Mouse (Mus musculus) lung, postnatal 0 days (tissue): ENCODE measurements at regions not wholly inside any gene's neighbourhood (a gene's known extent, or its start where the extent isn't known, plus 50 kb on each side); places are given as distances from the start of the nearest gene placed in this dataset.

Experiments
- ATAC-seq: fragments of 200-750 bp; cut with Nextera tagmentation; 2 replicates; pipeline ENCODE4 v1.8.0; 2017; ENCODE audit warnings: moderate library complexity
- DNase-seq: peaks from one replicate; pipeline ENCODE4 v3.0.0-alpha.2; 2016; ENCODE audit warnings: low spot score
- H3K27ac ChIP-seq: fragments of 300-500 bp; sonication (generic); 2 replicates; pipeline ENCODE4 v1.5.1; 2014; ENCODE audit warnings: antibody characterized with exemption, mild to moderate bottlenecking, low read length, mixed read lengths
- H3K27me3 ChIP-seq: fragments of 300-500 bp; sonication (generic); replicated peaks from 2 replicates; pipeline ENCODE4 v1.6.1; 2014; ENCODE audit warnings: low read length, mixed read lengths; ENCODE audit not compliant: insufficient read depth
- H3K36me3 ChIP-seq: fragments of 300-500 bp; sonication (generic); 2 replicates; pipeline ENCODE4 v1.6.1; 2014; ENCODE audit warnings: low read length, mixed read lengths; ENCODE audit not compliant: insufficient read depth
- H3K4me1 ChIP-seq: fragments of 300-500 bp; sonication (generic); 2 replicates; pipeline ENCODE4 v1.6.1; 2014; ENCODE audit warnings: antibody characterized with exemption, low read depth, low read length, mixed read lengths; ENCODE audit not compliant: insufficient read depth
- H3K4me2 ChIP-seq: fragments of 300-500 bp; sonication (generic); replicated peaks from 2 replicates; pipeline ENCODE4 v1.6.1; 2014; ENCODE audit warnings: low read depth, mild to moderate bottlenecking, low read length, moderate library complexity, mixed read lengths
- H3K4me3 ChIP-seq: fragments of 300-500 bp; sonication (generic); 2 replicates; pipeline ENCODE4 v1.5.1; 2014; ENCODE audit warnings: low read depth, low read length
- H3K9ac ChIP-seq: fragments of 300-500 bp; sonication (generic); replicated peaks from 2 replicates; pipeline ENCODE4 v1.6.1; 2014; ENCODE audit warnings: low read depth, mild to moderate bottlenecking
- H3K9me3 ChIP-seq: fragments of 300-500 bp; sonication (generic); 2 replicates; pipeline ENCODE4 v1.6.1; 2016; ENCODE audit warnings: low read length, mixed read lengths
- CTCF ChIP-seq: IDR thresholded peaks from 2 replicates; pipeline ENCODE4 v1.5.1; 2016; ENCODE audit warnings: antibody characterized with exemption, mild to moderate bottlenecking
- EP300 ChIP-seq: IDR thresholded peaks from 2 replicates; pipeline ENCODE4 v1.6.1; 2016; ENCODE audit warnings: antibody characterized with exemption, mild to moderate bottlenecking, control low read depth
- WGBS: fragments of 180-500 bp; shearing (Covaris S2); extraction: QIAGEN DNeasy Blood & Tissue Kit; methylation state at CpG from one replicate; pipeline ENCODE4 v1.1.7; 2014; 5-methylcytosine and 5-hydroxymethylcytosine counted together

- DNase-seq, result peak; percentile 76
These were observed 365.1 kb downstream of the Bcor start for GRCm38 (mm10) chrX:11795010-11795409.

GRCm38 (mm10) chrX:11797870-11798269, 362.3 kb downstream of the Bcor start:
- whole genome bisulfite sequencing, result 42% methylated on average over 10 of the region's 11 CpGs
- H3K27ac ChIP-seq, result no peak overlapping the region
- ATAC-seq, result peak; percentile 55; the same call in 1 of the 2 replicates

More at GRCm38 (mm10) chrX:11795010-11795409, 365.1 kb downstream of the Bcor start:
- TF ChIP-seq EP300, result no peak
- TF ChIP-seq CTCF, result no peak
- Histone ChIP-seq H3K9ac (no peak overlapping the region), H3K4me2 (no peak overlapping the region), H3K4me3 (no peak overlapping the region), H3K27ac (no peak overlapping the region), H3K27me3 (no peaks in the 10 kb centered on the region), H3K36me3 (no peaks in the 10 kb centered on the region), H3K9me3 (no peaks in the 10 kb centered on the region), H3K4me1 (no peaks in the 10 kb centered on the region)
- 49% methylated on average over 6 of the region's 6 CpGs for WGBS
- ATAC-seq, result peak; percentile 82

GRCm38 (mm10) chrX:11798326-11798725, 361.8 kb downstream of the Bcor start:
- DNase-seq (peak; percentile 55), ATAC-seq (peak; percentile 52)
- 28% methylated on average over 3 of the region's 3 CpGs for WGBS
- no peaks in the 10 kb centered on the region for H3K4me1 ChIP-seq
- no peak overlapping the region for H3K9ac ChIP-seq
- no peaks in the 10 kb centered on the region for H3K9me3 ChIP-seq
- H3K36me3 ChIP-seq, result no peaks in the 10 kb centered on the region
- no peak for TF ChIP-seq EP300
- no peak for TF ChIP-seq CTCF
- no peak overlapping the region for H3K4me2 ChIP-seq
- no peaks in the 10 kb centered on the region for H3K27me3 ChIP-seq
- no peak overlapping the region for H3K27ac ChIP-seq
- H3K4me3 ChIP-seq, result no peak overlapping the region

More at GRCm38 (mm10) chrX:11797870-11798269, 362.3 kb downstream of the Bcor start:
- Histone ChIP-seq H3K36me3 (no peaks in the 10 kb centered on the region), H3K9ac (no peak overlapping the region), H3K9me3 (no peaks in the 10 kb centered on the region), H3K4me1 (no peaks in the 10 kb centered on the region), H3K4me2 (no peak overlapping the region), H3K4me3 (no peak overlapping the region), H3K27me3 (no peaks in the 10 kb centered on the region)
- peak; percentile 44 for DNase-seq
- no peak for TF ChIP-seq EP300
- no peak for TF ChIP-seq CTCF

DNA sequence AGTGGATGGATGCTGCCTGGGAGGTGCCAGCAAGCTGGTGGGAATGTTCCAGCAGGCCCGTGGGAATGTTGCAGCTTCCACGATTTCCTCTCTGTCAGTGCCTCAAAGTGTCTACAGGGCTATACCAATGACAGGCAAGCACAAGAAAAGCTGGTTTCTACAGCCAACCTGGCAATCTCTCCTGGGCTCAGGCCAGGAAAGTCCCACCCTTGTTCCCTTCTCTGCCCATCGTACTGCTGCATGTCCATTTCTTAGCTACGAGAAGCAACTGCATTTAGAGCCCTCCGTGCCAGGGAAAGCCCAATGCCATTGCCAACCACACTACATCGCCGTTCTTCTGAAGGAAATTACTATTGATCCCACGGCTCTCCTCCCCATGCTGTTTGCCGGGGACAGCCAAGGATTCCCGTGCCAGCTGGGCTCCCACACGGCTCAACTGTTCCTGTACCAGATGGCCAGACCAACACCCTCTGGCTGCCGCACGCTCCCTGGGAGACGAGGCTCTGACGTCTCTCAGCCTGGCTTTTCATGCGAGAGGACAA, 359.7 kb downstream of the Bcor start:
- Histone ChIP-seq H3K36me3 (no peaks in the 10 kb centered on the region), H3K4me2 (no peak overlapping the region), H3K27ac (no peak overlapping the region), H3K9me3 (no peaks in the 10 kb centered on the region), H3K4me1 (no peaks in the 10 kb centered on the region), H3K4me3 (no peak overlapping the region), H3K9ac (no peak overlapping the region), H3K27me3 (no peaks in the 10 kb centered on the region)
- ATAC-seq (no peak), DNase-seq (no peak)
- TF ChIP-seq CTCF (no peak), EP300 (no peak)
- 70% methylated on average over 16 of the region's 16 CpGs for WGBS

GRCm38 (mm10) chrX:11801208-11801607, 358.9 kb downstream of the Bcor start:
- no peak for DNase-seq
- Histone ChIP-seq H3K9me3 (no peaks in the 10 kb centered on the region), H3K9ac (no peak overlapping the region), H3K4me1 (no peaks in the 10 kb centered on the region), H3K27ac (no peak overlapping the region), H3K36me3 (no peaks in the 10 kb centered on the region), H3K27me3 (no peaks in the 10 kb centered on the region), H3K4me2 (no peak overlapping the region), H3K4me3 (no peak overlapping the region)
- WGBS, result 68% methylated on average over 3 of the region's 3 CpGs
- TF ChIP-seq CTCF (peak; percentile 50), EP300 (no peak)
- no peak for ATAC-seq

- DNase-seq (no peak), ATAC-seq (no peak)
- Histone ChIP-seq H3K4me3 (no peak overlapping the region), H3K4me2 (no peak overlapping the region), H3K27ac (no peak overlapping the region), H3K36me3 (no peaks in the 10 kb centered on the region), H3K9ac (no peak overlapping the region), H3K4me1 (no peaks in the 10 kb centered on the region), H3K27me3 (no peaks in the 10 kb centered on the region), H3K9me3 (no peaks in the 10 kb centered on the region)
- TF ChIP-seq EP300 (no peak), CTCF (no peak)
- 47% methylated on average over 12 of the region's 12 CpGs for WGBS
These were observed 358.5 kb downstream of the Bcor start for GRCm38 (mm10) chrX:11801621-11802020.
